Mouse (Mus musculus): ENCODE data around the gene Macrod1. TPM values are rescaled to one million over a fixed set of nuclear protein-coding genes. Genes with fewer than 3 reads are reported as not detected.

Gene Macrod1
- total RNA-seq, 1 experiment from 2014 or later, result 3.7 TPM

DNA sequence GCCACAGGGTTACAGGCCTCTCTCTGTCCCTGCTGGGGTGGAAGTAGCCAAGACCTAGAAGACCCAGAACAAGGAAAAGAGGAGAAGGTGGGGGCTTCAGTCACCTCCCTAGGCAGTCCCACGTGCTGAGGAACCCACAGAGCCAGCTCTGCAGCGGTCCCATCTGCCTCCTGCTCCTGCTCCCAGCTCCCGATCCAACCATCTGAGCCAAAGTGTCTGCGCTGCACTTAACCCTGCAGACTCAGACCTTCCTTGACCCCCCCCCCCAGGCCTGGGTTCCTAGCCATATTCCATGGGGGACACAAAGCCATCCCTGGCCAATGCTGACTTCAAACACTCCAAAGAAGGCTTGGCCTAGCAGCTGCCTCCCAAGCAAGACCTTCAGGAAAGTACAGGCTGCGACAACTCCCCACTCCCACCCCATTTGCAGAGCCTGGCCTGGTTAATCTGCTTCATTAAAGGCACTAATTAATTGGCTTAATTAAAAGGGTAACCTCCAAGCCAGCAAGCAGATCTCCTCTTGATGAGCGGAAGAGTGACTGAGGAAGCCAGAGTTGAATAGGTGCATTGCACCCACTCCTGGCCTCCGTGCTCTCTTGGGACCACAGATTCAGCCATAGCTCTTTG lies 94.8 kb downstream of the Macrod1 start:
- no peak for ATAC-seq (ENCODE audit: extremely low read depth, insufficient number of reproducible peaks, low FRiP score, poor library complexity, severe bottlenecking)

DNA sequence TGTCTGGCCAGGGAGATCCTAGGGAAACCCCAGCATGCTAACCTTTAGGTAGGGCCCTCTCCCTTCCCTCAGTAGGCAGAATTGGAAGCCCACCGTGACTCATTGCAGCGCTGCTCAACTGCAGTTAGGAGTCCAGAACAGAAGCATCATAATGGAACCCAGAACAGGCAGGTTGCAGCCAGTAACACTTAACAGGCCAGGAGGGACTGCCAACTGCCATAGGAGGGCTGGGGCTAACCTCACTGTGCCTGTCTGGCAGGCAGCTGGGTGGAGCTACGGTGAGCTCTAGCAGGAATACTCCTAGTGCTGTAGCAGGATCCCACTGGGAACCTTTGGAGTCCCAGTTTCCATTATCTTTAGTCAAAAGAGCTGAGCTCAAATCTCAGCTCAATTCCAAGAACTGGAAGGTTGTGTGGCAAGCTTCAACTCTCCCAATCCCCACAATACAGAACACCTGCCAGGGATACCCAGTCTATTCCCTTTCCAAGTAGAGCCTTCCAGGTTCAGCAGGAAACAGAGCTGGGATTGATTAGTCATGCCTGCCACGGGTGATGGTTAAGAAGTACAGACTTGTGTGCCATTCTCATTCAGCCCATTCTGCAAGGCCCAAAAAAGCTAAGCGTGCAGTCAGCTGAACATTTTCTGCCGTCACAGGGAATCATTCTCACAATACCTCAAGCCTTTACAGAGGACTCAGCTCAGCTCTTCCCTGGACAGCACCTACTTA lies 95.5 kb downstream of the Macrod1 start:
- no peak for ATAC-seq (ENCODE audit: extremely low read depth, insufficient number of reproducible peaks, low FRiP score, poor library complexity, severe bottlenecking)

GRCm38 (mm10) chr19:7153232-7153631 lies 96.6 kb downstream of the Macrod1 start:
- no peak for ATAC-seq (ENCODE audit: extremely low read depth, insufficient number of reproducible peaks, low FRiP score, poor library complexity, severe bottlenecking)

- ATAC-seq (ENCODE audit: extremely low read depth, insufficient number of reproducible peaks, low FRiP score, poor library complexity, severe bottlenecking), result no peak
These were observed 98.6 kb downstream of the Macrod1 start for GRCm38 (mm10) chr19:7155196-7155595.

DNA sequence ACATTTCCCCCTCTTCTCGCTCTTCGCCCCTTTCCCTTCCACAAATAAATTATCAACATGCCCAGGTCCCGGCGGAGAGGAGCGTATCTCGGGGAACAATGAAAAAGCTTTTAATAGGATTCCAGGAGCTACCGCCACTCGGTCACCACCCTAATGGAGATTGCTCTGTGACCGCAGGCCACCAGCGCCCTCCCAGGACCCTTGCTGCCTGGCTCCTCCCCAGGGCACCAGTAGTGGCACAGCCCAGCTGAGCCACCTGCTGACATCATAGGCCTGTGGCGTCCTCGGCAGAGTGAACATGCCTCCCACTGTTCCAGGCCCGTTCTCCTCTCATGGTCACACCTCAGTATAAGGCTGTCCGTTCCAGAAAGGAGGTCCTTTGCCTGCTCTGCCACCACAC lies 101.1 kb downstream of the Macrod1 start:
- ATAC-seq (ENCODE audit: extremely low read depth, insufficient number of reproducible peaks, low FRiP score, poor library complexity, severe bottlenecking), result no peak

DNA sequence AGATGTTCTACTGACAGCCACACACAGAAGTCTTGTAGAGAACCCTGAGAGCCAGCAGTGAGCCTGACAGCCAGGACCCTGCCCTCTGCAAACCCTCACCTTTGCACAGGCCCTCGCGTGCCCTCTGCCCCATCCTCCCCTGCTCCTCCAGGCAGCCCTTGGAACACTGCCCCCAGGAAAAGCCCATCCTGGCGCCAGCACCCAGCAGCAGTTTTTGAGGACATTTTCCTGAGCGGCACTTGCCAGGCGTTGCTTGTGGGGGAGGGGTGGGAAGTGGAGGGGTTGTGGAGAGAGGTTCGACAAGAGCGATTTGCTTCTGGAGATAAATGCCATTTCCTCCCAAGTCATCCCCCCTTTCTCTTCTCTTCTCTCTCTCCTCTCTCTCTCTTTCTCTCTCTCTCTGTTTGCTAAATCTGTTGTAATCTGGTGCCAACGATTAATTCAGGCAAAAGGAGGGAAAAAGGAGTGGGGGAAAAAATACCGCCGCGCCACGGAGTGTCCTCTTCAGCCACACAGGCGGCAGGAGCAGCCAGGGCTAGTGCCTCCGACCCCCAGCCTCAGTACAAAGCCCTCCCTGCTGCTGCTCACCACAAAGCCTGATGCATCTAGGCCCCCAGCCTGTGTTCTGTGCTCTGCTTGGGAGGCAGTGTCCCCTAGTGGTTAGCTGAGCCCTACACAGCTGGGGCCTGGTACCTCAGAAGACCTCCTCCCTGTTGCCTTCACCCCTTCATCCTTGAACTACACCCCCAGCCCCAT lies 103.7 kb downstream of the Macrod1 start:
- ATAC-seq (ENCODE audit: extremely low read depth, insufficient number of reproducible peaks, low FRiP score, poor library complexity, severe bottlenecking), result no peak

- ATAC-seq (ENCODE audit: extremely low read depth, insufficient number of reproducible peaks, low FRiP score, poor library complexity, severe bottlenecking), result no peak
These were observed 104.5 kb downstream of the Macrod1 start for GRCm38 (mm10) chr19:7161064-7161463.

- ATAC-seq (ENCODE audit: extremely low read depth, insufficient number of reproducible peaks, low FRiP score, poor library complexity, severe bottlenecking), result no peak
These were observed 107.6 kb downstream of the Macrod1 start for GRCm38 (mm10) chr19:7164238-7164637.

GRCm38 (mm10) chr19:7164820-7165323 lies 108.3 kb downstream of the Macrod1 start:
- ATAC-seq (ENCODE audit: extremely low read depth, insufficient number of reproducible peaks, low FRiP score, poor library complexity, severe bottlenecking), result no peak

DNA sequence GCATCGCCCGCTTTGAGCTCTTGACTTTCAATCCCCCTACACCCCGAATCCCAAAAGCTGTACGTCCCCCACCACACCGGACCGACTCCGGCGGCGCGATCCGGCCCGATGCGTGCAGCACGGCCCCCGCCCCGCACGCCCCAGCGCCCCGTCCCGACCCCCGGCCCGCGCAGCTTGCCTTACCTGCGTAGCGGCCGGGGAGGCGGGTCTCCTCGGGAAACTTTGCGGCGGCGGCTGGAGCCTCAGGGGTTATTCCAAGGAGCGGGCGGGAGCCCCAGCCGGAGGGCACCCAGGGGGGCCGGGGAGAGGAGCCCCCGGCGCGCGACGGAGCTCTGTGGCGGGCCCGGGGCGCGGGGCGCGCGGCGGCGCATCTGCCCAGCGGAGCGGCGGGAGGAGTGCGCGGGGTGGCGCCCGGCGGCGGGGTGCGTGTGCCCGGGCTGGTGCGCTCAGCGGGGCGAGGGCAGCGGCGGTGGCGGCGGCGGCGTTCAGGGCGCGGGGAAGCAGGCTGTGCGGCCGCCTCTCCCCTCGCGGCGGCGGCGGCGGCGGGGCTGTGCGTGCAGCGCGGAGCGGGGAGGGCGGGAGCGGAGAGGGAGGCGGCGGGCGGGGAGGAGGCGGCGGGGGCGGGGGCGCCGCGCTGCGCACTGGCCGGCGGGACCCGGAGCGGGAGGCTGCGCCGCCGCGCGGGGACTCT lies 109.0 kb downstream of the Macrod1 start:
- no peak for ATAC-seq (ENCODE audit: extremely low read depth, insufficient number of reproducible peaks, low FRiP score, poor library complexity, severe bottlenecking)

GRCm38 (mm10) chr19:7166200-7166711 lies 109.6 kb downstream of the Macrod1 start:
- no peak for ATAC-seq (ENCODE audit: extremely low read depth, insufficient number of reproducible peaks, low FRiP score, poor library complexity, severe bottlenecking)

- ATAC-seq (ENCODE audit: extremely low read depth, insufficient number of reproducible peaks, low FRiP score, poor library complexity, severe bottlenecking), result no peak
These were observed 110.2 kb downstream of the Macrod1 start for GRCm38 (mm10) chr19:7166767-7167166.

- no peak for ATAC-seq (ENCODE audit: extremely low read depth, insufficient number of reproducible peaks, low FRiP score, poor library complexity, severe bottlenecking)
These were observed 111.8 kb downstream of the Macrod1 start for GRCm38 (mm10) chr19:7168423-7168822.

DNA sequence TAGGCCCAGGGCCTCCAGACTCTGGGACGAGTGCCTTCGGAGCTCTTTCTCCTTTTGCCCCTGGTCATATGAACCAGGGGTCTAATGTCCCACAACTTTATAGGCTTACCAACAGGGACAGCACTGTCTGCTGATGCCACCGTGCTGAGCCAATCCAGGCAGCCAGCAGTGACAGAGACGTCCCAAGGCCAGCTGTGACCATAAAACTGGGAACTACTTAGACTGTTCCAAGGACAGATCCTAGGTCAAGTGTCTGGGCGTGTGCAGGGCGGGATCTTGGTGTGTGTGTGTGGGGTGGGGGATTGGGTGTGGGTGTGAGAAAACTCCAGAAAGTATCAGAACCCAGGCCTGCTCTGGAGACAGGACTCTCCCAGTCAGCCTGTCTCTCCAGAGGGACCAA lies 114.3 kb downstream of the Macrod1 start:
- no peak for ATAC-seq (ENCODE audit: extremely low read depth, insufficient number of reproducible peaks, low FRiP score, poor library complexity, severe bottlenecking)

DNA sequence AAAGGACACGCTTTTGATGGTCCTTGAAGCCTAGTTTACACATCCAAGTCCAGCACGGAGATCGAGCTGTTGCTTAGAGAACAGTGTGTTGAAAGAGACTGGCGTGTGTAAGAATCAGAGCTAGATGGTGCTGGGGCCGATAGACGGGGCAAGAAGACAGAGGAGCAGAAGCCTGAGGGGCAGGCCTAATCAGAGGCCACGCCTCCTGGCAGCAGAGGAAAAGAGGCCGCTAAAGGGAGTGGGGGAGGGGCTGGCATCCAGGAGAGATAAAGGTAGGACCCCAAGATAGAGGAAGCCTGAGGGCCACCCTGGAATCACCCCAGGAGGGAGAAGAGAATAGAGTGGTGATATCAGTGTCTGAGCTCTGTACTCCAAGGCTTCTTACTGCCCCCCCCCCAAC lies 114.8 kb downstream of the Macrod1 start:
- ATAC-seq (ENCODE audit: extremely low read depth, insufficient number of reproducible peaks, low FRiP score, poor library complexity, severe bottlenecking), result no peak

- ATAC-seq (ENCODE audit: extremely low read depth, insufficient number of reproducible peaks, low FRiP score, poor library complexity, severe bottlenecking), result no peak
These were observed 115.6 kb downstream of the Macrod1 start for GRCm38 (mm10) chr19:7172051-7172866.

- ATAC-seq (ENCODE audit: extremely low read depth, insufficient number of reproducible peaks, low FRiP score, poor library complexity, severe bottlenecking), result no peak
These were observed 119.6 kb downstream of the Macrod1 start for GRCm38 (mm10) chr19:7176041-7176696.

All from neutrophil, adult 5-6 weeks (primary cell).